Mouse (Mus musculus) 3T3-L1 (cell line): ENCODE measurements around the gene Tor1aip2.
A peak's percentile ranks its signal among the peaks of the same experiment; 100 is the strongest.

Experiments
- DNase-seq: peaks from one replicate; pipeline ENCODE4 v3.0.0-alpha.2; 2015; ENCODE audit warnings: low read depth, low spot score

Gene Tor1aip2

GRCm38 (mm10) chr1:156035269-156035929 is at the start of gene Tor1aip2:
Gene Tor1aip2 (plus strand): TSS chr1:156035403.
- peak; percentile 79 for DNase-seq

- no peak for DNase-seq
Observed at GRCm38 (mm10) chr1:155987625-155988024, 47.6 kb upstream of the Tor1aip2 start.

- DNase-seq = no peak
Observed at GRCm38 (mm10) chr1:155989387-155989786, 45.8 kb upstream of the Tor1aip2 start.

GRCm38 (mm10) chr1:155990391-155990790 is 44.8 kb upstream of the Tor1aip2 start:
- no peak for DNase-seq

- no peak for DNase-seq
Observed at GRCm38 (mm10) chr1:155994524-155994923, 40.7 kb upstream of the Tor1aip2 start.

- no peak for DNase-seq
Observed at GRCm38 (mm10) chr1:155995612-155996011, 39.6 kb upstream of the Tor1aip2 start.

GRCm38 (mm10) chr1:156002366-156002765 is 32.8 kb upstream of the Tor1aip2 start:
- no peak for DNase-seq

- DNase-seq = peak; percentile 28
Observed at GRCm38 (mm10) chr1:156003201-156003935, 31.8 kb upstream of the Tor1aip2 start.

- no peak for DNase-seq
Observed at GRCm38 (mm10) chr1:156005906-156006305, 29.3 kb upstream of the Tor1aip2 start.

- DNase-seq = no peak
Observed at GRCm38 (mm10) chr1:156009003-156009402, 26.2 kb upstream of the Tor1aip2 start.

- no peak for DNase-seq
Observed at GRCm38 (mm10) chr1:156019800-156020199, 15.4 kb upstream of the Tor1aip2 start.

GRCm38 (mm10) chr1:156020402-156020801 is 14.8 kb upstream of the Tor1aip2 start:
- DNase-seq = no peak

- DNase-seq = no peak
Observed at GRCm38 (mm10) chr1:156024831-156025503, 10.2 kb upstream of the Tor1aip2 start.

- DNase-seq = no peak
Observed at GRCm38 (mm10) chr1:156027849-156028248, 7.4 kb upstream of the Tor1aip2 start.

GRCm38 (mm10) chr1:156028340-156028975 is 6.7 kb upstream of the Tor1aip2 start:
- DNase-seq = peak; percentile 10

- no peak for DNase-seq
Observed at GRCm38 (mm10) chr1:156033921-156034320, 1.3 kb upstream of the Tor1aip2 start.

- DNase-seq = peak; percentile 25
Observed at GRCm38 (mm10) chr1:156034661-156035060, 542 bp upstream of the Tor1aip2 start.

- DNase-seq = peak; percentile 98
Observed at GRCm38 (mm10) chr1:156035930-156036737, 931 bp downstream of the Tor1aip2 start, which contains the start of gene Tor1aip1. Gene Tor1aip1 (minus strand): TSS chr1:156036480.

GRCm38 (mm10) chr1:156037144-156037583 is 2.0 kb downstream of the Tor1aip2 start:
- peak; percentile 66 for DNase-seq

- DNase-seq = peak; percentile 54
Observed at GRCm38 (mm10) chr1:156039989-156040388, 4.8 kb downstream of the Tor1aip2 start.
